Mouse (Mus musculus): ENCODE measurements around the gene Arsg. TPM values are rescaled to one million over a fixed set of nuclear protein-coding genes. Genes with fewer than 3 reads are reported as not detected.

Gene Arsg
- polyA plus RNA-seq, 1 experiment: 3.7 TPM

GRCm38 (mm10) chr11:109496475-109496993, 23.4 kb downstream of the Arsg start:
- peaks cover 12% of the 10 kb centered on the region; the same call in 1 of the 2 replicates for H3K4me1 ChIP-seq (ENCODE audit: control insufficient read depth, insufficient read depth, insufficient read length, low read length)
- H3K4me3 ChIP-seq (ENCODE audit: insufficient read depth, low read depth, low read length): no peak overlapping the region
- no peak overlapping the region for H3K27ac ChIP-seq (replicated peaks; ENCODE audit: low read depth, low read length)

GRCm38 (mm10) chr11:109496996-109497714, 24.0 kb downstream of the Arsg start:
- no peak overlapping the region for H3K27ac ChIP-seq (replicated peaks; ENCODE audit: low read depth, low read length)
- H3K4me1 ChIP-seq (ENCODE audit: control insufficient read depth, insufficient read depth, insufficient read length, low read length): peaks cover 12% of the 10 kb centered on the region; the same call in 1 of the 2 replicates
- no peak overlapping the region for H3K4me3 ChIP-seq (ENCODE audit: insufficient read depth, low read depth, low read length)

- Histone ChIP-seq H3K4me3 (ENCODE audit: insufficient read depth, low read depth, low read length) (no peak overlapping the region), H3K27ac (replicated peaks; ENCODE audit: low read depth, low read length) (0 out of 2 replicates have a peak overlapping the region, but pooled peaks have one; percentile 28), H3K4me1 (ENCODE audit: control insufficient read depth, insufficient read depth, insufficient read length, low read length) (peaks cover 12% of the 10 kb centered on the region; the same call in 1 of the 2 replicates)
Measured at GRCm38 (mm10) chr11:109497990-109498389, 24.8 kb downstream of the Arsg start.

GRCm38 (mm10) chr11:109500206-109500605, 27.0 kb downstream of the Arsg start:
- Histone ChIP-seq H3K4me1 (ENCODE audit: control insufficient read depth, insufficient read depth, insufficient read length, low read length) (peaks cover 12% of the 10 kb centered on the region; the same call in 1 of the 2 replicates), H3K4me3 (ENCODE audit: insufficient read depth, low read depth, low read length) (no peak overlapping the region), H3K27ac (replicated peaks; ENCODE audit: low read depth, low read length) (no peak overlapping the region)

GRCm38 (mm10) chr11:109504977-109505376, 31.8 kb downstream of the Arsg start:
- 0 out of 2 replicates have a peak, but pooled peaks cover under 1% of the 10 kb centered on the region for H3K4me1 ChIP-seq (ENCODE audit: control insufficient read depth, insufficient read depth, insufficient read length, low read length)
- no peak overlapping the region for H3K27ac ChIP-seq (replicated peaks; ENCODE audit: low read depth, low read length)
- H3K4me3 ChIP-seq (ENCODE audit: insufficient read depth, low read depth, low read length): no peak overlapping the region

GRCm38 (mm10) chr11:109505823-109506222, 32.6 kb downstream of the Arsg start:
- Histone ChIP-seq H3K27ac (replicated peaks; ENCODE audit: low read depth, low read length) (no peak overlapping the region), H3K4me3 (ENCODE audit: insufficient read depth, low read depth, low read length) (no peak overlapping the region), H3K4me1 (ENCODE audit: control insufficient read depth, insufficient read depth, insufficient read length, low read length) (no peaks in the 10 kb centered on the region)

GRCm38 (mm10) chr11:109507068-109507467, 33.9 kb downstream of the Arsg start:
- no peaks in the 10 kb centered on the region for H3K4me1 ChIP-seq (ENCODE audit: control insufficient read depth, insufficient read depth, insufficient read length, low read length)
- no peak overlapping the region for H3K4me3 ChIP-seq (ENCODE audit: insufficient read depth, low read depth, low read length)
- H3K27ac ChIP-seq (replicated peaks; ENCODE audit: low read depth, low read length): no peak overlapping the region

- H3K4me3 ChIP-seq (ENCODE audit: insufficient read depth, low read depth, low read length): no peak overlapping the region
- H3K4me1 ChIP-seq (ENCODE audit: control insufficient read depth, insufficient read depth, insufficient read length, low read length): no peaks in the 10 kb centered on the region
- no peak overlapping the region for H3K27ac ChIP-seq (replicated peaks; ENCODE audit: low read depth, low read length)
Measured at GRCm38 (mm10) chr11:109512995-109513675, 40.0 kb downstream of the Arsg start.

- Histone ChIP-seq H3K4me3 (ENCODE audit: insufficient read depth, low read depth, low read length) (no peak overlapping the region), H3K4me1 (ENCODE audit: control insufficient read depth, insufficient read depth, insufficient read length, low read length) (no peaks in the 10 kb centered on the region), H3K27ac (replicated peaks; ENCODE audit: low read depth, low read length) (no peak overlapping the region)
Measured at GRCm38 (mm10) chr11:109514064-109514612, 41.0 kb downstream of the Arsg start.

- Histone ChIP-seq H3K27ac (replicated peaks; ENCODE audit: low read depth, low read length) (no peak overlapping the region), H3K4me3 (ENCODE audit: insufficient read depth, low read depth, low read length) (no peak overlapping the region), H3K4me1 (ENCODE audit: control insufficient read depth, insufficient read depth, insufficient read length, low read length) (no peaks in the 10 kb centered on the region)
Measured at GRCm38 (mm10) chr11:109517330-109517729, 44.2 kb downstream of the Arsg start.

- Histone ChIP-seq H3K4me1 (ENCODE audit: control insufficient read depth, insufficient read depth, insufficient read length, low read length) (no peaks in the 10 kb centered on the region), H3K4me3 (ENCODE audit: insufficient read depth, low read depth, low read length) (no peak overlapping the region), H3K27ac (replicated peaks; ENCODE audit: low read depth, low read length) (no peak overlapping the region)
Measured at GRCm38 (mm10) chr11:109517816-109518215, 44.6 kb downstream of the Arsg start.

- no peak overlapping the region for H3K27ac ChIP-seq (replicated peaks; ENCODE audit: low read depth, low read length)
- no peaks in the 10 kb centered on the region for H3K4me1 ChIP-seq (ENCODE audit: control insufficient read depth, insufficient read depth, insufficient read length, low read length)
- no peak overlapping the region for H3K4me3 ChIP-seq (ENCODE audit: insufficient read depth, low read depth, low read length)
Measured at GRCm38 (mm10) chr11:109520958-109521357, 47.8 kb downstream of the Arsg start.

GRCm38 (mm10) chr11:109524869-109525268, 51.7 kb downstream of the Arsg start:
- H3K4me3 ChIP-seq (ENCODE audit: insufficient read depth, low read depth, low read length): no peak overlapping the region

GRCm38 (mm10) chr11:109525571-109525970, 52.4 kb downstream of the Arsg start:
- Histone ChIP-seq H3K4me1 (ENCODE audit: control insufficient read depth, insufficient read depth, insufficient read length, low read length) (no peaks in the 10 kb centered on the region), H3K4me3 (ENCODE audit: insufficient read depth, low read depth, low read length) (no peak overlapping the region), H3K27ac (replicated peaks; ENCODE audit: low read depth, low read length) (no peak overlapping the region)

More at GRCm38 (mm10) chr11:109524869-109525268, 51.7 kb downstream of the Arsg start:
- Histone ChIP-seq H3K27ac (replicated peaks; ENCODE audit: low read depth, low read length) (no peak overlapping the region), H3K4me1 (ENCODE audit: control insufficient read depth, insufficient read depth, insufficient read length, low read length) (no peaks in the 10 kb centered on the region)

GRCm38 (mm10) chr11:109530030-109530429, 56.9 kb downstream of the Arsg start:
- H3K4me3 ChIP-seq (ENCODE audit: insufficient read depth, low read depth, low read length): no peak overlapping the region

More at GRCm38 (mm10) chr11:109530030-109530429, 56.9 kb downstream of the Arsg start:
- Histone ChIP-seq H3K4me1 (ENCODE audit: control insufficient read depth, insufficient read depth, insufficient read length, low read length) (no peaks in the 10 kb centered on the region), H3K27ac (replicated peaks; ENCODE audit: low read depth, low read length) (no peak overlapping the region)

Data from brown adipose tissue, adult 24 weeks (tissue).